Mouse (Mus musculus) layer of hippocampus, postnatal 14 days (tissue): ENCODE results near the gene Msantd2. TPM values are rescaled to one million over a fixed set of nuclear protein-coding genes. Genes with fewer than 3 reads are reported as not detected.

Experiments used
- DNase-seq, 2 experiments: peaks; one replicate each; pipeline ENCODE4 v3.0.0; 2021 to 2022; ENCODE audit warnings: low spot score in 2 of 2, mixed read lengths in 1 of 2
- total RNA-seq, 2 experiments: library from RNA; stranded (reverse); gene quantifications; 2 replicates each; pipeline ENCODE4 v1.2.3; 2021

Gene Msantd2
- total RNA-seq, 2 experiments from 2014 or later: 22.3 to 22.7 TPM

- peak in 1 of 2 experiments; percentile 55 for DNase-seq
These were observed 78.9 kb downstream of the Msantd2 start for GRCm38 (mm10) chr9:37567892-37568604.

DNA sequence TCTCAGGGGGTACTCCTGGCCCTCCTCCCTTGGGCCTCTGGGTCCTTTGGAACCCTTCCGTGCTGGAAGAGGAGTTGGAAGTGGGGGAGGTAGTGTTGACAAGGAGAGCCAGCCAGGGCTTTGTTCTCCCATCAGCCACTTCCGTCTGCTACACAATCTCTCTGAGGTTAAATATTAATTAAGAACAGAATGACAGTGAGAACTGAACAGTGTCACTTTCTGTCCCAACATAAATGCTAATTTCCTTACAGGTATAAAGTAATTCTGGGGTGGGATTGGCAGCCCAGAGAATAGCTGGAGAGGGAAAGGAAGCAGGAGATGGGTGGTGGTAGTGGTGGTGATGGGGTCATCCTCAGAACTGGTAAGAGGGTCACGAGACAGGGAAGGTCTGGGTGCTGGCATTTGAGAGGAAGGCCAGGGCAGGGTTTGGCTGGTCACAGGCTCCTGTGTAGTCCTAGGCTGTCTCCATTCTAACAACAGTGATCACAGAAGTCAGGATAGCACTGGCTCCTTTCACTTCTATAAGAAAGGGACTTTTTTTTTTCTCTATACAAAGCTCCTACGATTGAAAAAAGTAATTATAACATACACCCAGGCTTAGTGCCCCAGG, 79.6 kb downstream of the Msantd2 start:
- DNase-seq: no peak

GRCm38 (mm10) chr9:37569231-37569835, 80.2 kb downstream of the Msantd2 start:
- no peak for DNase-seq

GRCm38 (mm10) chr9:37572204-37572876, 83.2 kb downstream of the Msantd2 start:
- DNase-seq: no peak

Other genes starting within 250 kb of the Msantd2 start
- gene Slc37a2, start 233.6 kb upstream of the Msantd2 start, total RNA-seq: 1 to 10 TPM; 1.6 to 3.0 TPM
- 1 to 10 TPM; 2.2 to 2.7 TPM for gene Ccdc15, start 140.9 kb upstream of the Msantd2 start, total RNA-seq
- gene Hepacam, start 122.0 kb upstream of the Msantd2 start, total RNA-seq: 10 to 100 TPM; 77.2 to 81.9 TPM
- gene Robo4, start 87.4 kb upstream of the Msantd2 start, total RNA-seq: 1 to 10 TPM; 7.6 to 9.9 TPM
- 10 to 100 TPM; 19.0 to 22.3 TPM for gene Robo3, start 56.1 kb upstream of the Msantd2 start, total RNA-seq
- 10 to 100 TPM; 26.9 to 27.8 TPM for gene Esam, start 38.8 kb downstream of the Msantd2 start, total RNA-seq
- gene Vsig2, start 49.9 kb downstream of the Msantd2 start, total RNA-seq: 1 to 10 TPM; 3.5 to 6.2 TPM
- 1,000 to 10,000 TPM; 1,609 to 1,636 TPM for gene Nrgn, start 63.6 kb downstream of the Msantd2 start, total RNA-seq
- 10 to 100 TPM; 12.1 to 14.0 TPM for gene Siae, start 66.4 kb downstream of the Msantd2 start, total RNA-seq
- 1 to 10 TPM; 1.5 to 4.3 TPM for gene Spa17, start 124.4 kb downstream of the Msantd2 start, total RNA-seq
- gene Tbrg1, start 168.0 kb downstream of the Msantd2 start, total RNA-seq: 10 to 100 TPM; 50.8 to 50.9 TPM
- gene Panx3, start 179.9 kb downstream of the Msantd2 start, total RNA-seq: not detected
- gene Olfr160, start 226.9 kb downstream of the Msantd2 start, total RNA-seq: not detected